Mouse (Mus musculus) kidney, adult 9 months (tissue): Measurements from ENCODE around the gene Akt1.
A peak's percentile ranks its signal among the peaks of the same experiment; 100 is the strongest.

Source experiments
- DNase-seq: peaks from one replicate; pipeline ENCODE4 v3.0.0; 2022

Akt1 gene

GRCm38 (mm10) chr12:112625700-112626099, 49.0 kb downstream of the Akt1 start:
- DNase-seq, result no peak

- DNase-seq, result peak; percentile 57
Measured at GRCm38 (mm10) chr12:112623742-112624141, 50.9 kb downstream of the Akt1 start.

GRCm38 (mm10) chr12:112621900-112622299, 52.8 kb downstream of the Akt1 start:
- DNase-seq, result no peak

GRCm38 (mm10) chr12:112620354-112621061, 54.2 kb downstream of the Akt1 start:
- no peak for DNase-seq

GRCm38 (mm10) chr12:112619686-112620353, 54.9 kb downstream of the Akt1 start, which contains the start of gene Adssl1:
Adssl1 (plus strand) TSS chr12:112620045.
- peak; percentile 48 for DNase-seq

- DNase-seq, result peak; percentile 42
Measured at GRCm38 (mm10) chr12:112618981-112619685, 55.6 kb downstream of the Akt1 start.

- DNase-seq, result peak; percentile 72
Measured at GRCm38 (mm10) chr12:112617898-112618380, 56.7 kb downstream of the Akt1 start.

- no peak for DNase-seq
Measured at GRCm38 (mm10) chr12:112617184-112617583, 57.5 kb downstream of the Akt1 start.

GRCm38 (mm10) chr12:112616668-112617067, 58.0 kb downstream of the Akt1 start:
- DNase-seq, result no peak

GRCm38 (mm10) chr12:112609031-112609430, 65.7 kb downstream of the Akt1 start:
- no peak for DNase-seq

GRCm38 (mm10) chr12:112606998-112607397, 67.7 kb downstream of the Akt1 start:
- DNase-seq, result no peak

- peak; percentile 69 for DNase-seq
Measured at GRCm38 (mm10) chr12:112605766-112606165, 68.9 kb downstream of the Akt1 start.

- DNase-seq, result no peak
Measured at GRCm38 (mm10) chr12:112604709-112605649, 69.7 kb downstream of the Akt1 start.

GRCm38 (mm10) chr12:112604022-112604421, 70.7 kb downstream of the Akt1 start:
- DNase-seq, result no peak
